Mouse (Mus musculus) regulatory T cell (primary cell): ENCODE data around the gene Tenm4.

Source experiments
- in situ Hi-C: fragments of 300-600 bp; cut with MboI, MseI; formaldehyde crosslinking; loops from one replicate; pipeline ENCODE4 v1.15.1; 2025; ENCODE audit warnings: high pct_unique_total_duplicates

Gene Tenm4

GRCm38 (mm10) chr7:96242328-96243185, 71.5 kb downstream of the Tenm4 start:
- in situ Hi-C loops: no loop called here

DNA sequence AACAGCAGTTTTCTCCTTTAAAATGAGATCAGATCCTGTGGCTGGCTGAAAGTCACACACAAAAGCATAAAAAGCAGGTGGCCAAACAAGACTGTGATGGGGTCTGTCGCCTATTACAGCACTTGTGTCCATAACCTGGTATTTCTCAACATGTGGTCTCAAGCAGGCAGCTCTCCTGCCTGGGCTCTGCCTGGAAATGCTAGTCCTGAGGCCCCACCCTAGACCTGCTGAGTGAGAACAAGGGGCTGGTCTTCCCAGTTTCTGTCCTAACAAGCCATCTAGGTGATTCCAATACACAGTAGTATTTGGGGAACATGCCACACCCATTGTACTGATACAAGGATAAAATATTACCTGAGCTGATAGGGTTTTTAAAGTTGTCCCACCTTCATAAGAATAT, 73.8 kb downstream of the Tenm4 start:
- in situ Hi-C loops: no loop called here

DNA sequence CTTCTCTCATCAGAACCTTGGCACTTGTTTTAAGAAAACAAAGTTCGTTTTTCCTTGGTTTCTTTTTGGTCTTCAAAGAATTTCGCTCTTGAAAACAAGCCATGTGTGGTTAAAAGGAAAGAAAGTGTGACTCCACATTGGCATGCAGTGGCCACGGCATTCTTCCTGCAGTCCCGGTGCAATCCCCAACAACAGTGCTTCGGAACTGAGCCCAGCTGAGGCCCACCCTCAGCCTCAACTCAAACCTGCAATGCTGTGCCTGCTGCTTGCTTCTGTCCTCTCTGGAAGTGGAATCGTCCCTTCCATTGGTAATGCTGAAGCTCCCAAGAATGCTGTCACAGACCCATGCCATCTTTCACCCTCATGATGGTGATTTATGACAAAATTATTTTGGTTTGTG, 88.6 kb downstream of the Tenm4 start:
- in situ Hi-C loops: no loop called here

GRCm38 (mm10) chr7:96262182-96262581, 91.1 kb downstream of the Tenm4 start:
- in situ Hi-C loops: no loop called here

GRCm38 (mm10) chr7:96265941-96266340, 94.9 kb downstream of the Tenm4 start:
- in situ Hi-C loops: no loop called here

DNA sequence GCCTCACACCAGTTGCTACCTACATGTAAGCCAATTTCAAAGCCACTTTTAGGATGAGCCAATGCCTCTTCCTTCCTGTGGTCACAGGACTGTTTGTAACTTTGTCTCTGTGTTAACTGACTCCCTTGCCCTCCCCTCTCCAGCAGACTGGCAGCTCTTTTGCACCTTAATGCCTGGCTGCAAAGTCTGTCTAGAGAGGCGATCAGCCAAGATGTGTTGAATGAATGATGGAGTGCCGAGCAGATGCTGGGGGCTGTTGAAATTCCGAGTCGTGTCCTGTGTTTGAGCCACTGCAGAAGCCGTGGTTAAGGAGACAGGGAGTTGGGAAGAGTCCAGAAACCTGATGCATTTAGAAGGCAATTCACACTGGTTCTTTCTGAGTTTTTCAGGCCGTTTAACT, 96.2 kb downstream of the Tenm4 start:
- in situ Hi-C loops: no loop called here

- in situ Hi-C loops: no loop called here
These were observed 99.6 kb downstream of the Tenm4 start for GRCm38 (mm10) chr7:96270684-96271083.

DNA sequence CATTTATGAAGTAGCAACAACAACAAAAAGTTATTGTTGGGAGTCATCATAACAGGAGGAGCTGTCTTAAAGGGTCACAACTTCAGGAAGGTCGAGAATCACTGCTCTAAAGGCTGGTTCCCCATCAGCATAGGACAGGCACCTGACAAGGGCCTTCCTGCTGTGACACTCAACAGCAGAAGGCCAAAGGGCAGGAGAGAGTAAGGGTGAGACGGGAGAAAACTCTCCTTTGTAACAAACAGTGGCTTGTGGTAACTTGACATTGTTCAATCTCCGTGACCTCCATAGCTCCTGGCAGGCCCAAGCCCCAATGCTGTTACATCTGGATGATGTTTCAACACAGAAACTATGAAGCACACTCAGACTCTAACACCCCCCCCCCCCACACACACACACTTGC, 101.0 kb downstream of the Tenm4 start:
- in situ Hi-C loops: no loop called here

- in situ Hi-C loops: no loop called here
These were observed 103.4 kb downstream of the Tenm4 start for GRCm38 (mm10) chr7:96274486-96274885.

GRCm38 (mm10) chr7:96277550-96277949, 106.5 kb downstream of the Tenm4 start:
- in situ Hi-C loops: no loop called here

DNA sequence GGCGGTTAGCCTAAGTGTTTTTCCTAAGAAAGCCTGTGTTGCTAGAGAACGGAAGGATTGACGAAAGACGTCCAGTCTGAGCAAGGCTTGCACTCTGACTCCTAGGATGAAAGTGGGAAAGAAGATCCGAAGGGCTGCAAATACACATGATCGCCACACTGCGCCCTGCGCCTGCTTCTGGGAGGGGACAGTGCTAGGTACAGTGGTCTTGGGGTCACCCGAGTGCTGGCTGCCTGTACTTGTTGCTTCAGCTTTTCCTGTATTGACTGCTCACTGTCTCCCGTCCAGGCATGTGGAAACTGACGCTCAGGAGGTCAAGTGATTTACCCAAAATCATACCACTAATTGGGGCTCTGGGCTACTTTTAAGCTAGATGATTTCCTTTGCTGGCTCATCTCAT, 107.3 kb downstream of the Tenm4 start:
- in situ Hi-C loops: no loop called here

- in situ Hi-C loops: no loop called here
These were observed 109.7 kb downstream of the Tenm4 start for GRCm38 (mm10) chr7:96280795-96281194.

- in situ Hi-C loops: no loop called here
These were observed 119.5 kb downstream of the Tenm4 start for GRCm38 (mm10) chr7:96290576-96290975.

DNA sequence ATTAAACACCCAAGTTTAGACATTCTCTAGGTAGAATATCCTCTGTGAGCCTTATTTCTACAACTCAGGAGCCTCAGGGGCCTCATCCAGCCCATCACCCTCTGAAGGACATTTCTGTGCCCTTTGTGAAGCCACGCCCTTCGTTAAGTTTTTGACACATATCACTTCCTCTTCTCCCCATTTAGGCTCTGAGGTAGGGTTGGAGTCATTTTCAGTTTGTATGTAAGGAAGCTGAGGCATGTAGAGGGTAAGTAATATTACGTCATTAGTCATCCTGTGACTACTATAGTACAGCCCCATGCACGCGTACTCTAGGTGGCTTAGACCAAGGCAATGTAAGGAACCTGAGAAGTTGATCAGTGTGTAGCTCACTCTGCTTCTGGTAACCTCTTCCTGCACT, 124.9 kb downstream of the Tenm4 start:
- in situ Hi-C loops: no loop called here

GRCm38 (mm10) chr7:96300826-96301397, 129.9 kb downstream of the Tenm4 start:
- in situ Hi-C loops: no loop called here

DNA sequence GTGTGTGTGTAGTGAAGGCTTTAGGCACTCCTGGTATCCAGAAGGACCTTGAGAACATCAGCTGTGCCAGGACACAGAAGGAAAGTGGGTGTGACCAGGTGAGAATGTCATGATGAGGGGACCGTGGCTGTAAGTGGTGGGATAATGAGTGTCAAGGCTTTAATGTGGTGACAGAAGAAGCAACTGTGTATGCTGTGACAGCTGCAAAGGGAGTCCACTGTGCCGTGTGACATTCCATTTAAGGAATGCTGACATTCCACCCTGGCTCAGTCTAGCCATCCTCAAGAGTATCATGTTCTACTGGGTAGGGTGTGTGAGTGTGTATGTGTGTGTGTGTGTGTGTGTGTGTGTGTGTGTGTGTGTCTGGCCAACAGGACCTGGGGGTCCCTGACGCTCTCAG, 130.8 kb downstream of the Tenm4 start:
- in situ Hi-C loops: no loop called here

- in situ Hi-C loops: no loop called here
These were observed 132.9 kb downstream of the Tenm4 start for GRCm38 (mm10) chr7:96303963-96304362.

GRCm38 (mm10) chr7:96305382-96305935, 134.4 kb downstream of the Tenm4 start:
- in situ Hi-C loops: no loop called here

DNA sequence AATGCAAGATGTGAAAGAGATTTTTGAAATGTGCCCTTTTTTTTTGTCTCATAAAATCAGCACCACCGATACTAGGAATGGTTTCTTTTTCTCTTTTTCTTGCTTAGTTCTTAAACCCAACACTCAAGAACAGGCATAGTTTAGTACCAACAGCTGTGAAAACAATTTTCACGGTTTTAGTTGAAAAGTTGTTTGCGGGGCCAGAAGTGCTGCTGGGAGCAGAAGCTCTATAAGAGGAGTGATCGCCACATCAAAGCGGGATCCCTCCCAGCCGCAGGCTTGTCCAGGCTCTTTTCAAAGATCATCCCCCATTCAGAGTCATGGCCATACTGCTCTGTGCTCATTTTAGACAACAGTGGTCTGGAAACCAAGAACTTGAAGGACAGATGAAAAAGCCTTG, 137.1 kb downstream of the Tenm4 start:
- in situ Hi-C loops: no loop called here

DNA sequence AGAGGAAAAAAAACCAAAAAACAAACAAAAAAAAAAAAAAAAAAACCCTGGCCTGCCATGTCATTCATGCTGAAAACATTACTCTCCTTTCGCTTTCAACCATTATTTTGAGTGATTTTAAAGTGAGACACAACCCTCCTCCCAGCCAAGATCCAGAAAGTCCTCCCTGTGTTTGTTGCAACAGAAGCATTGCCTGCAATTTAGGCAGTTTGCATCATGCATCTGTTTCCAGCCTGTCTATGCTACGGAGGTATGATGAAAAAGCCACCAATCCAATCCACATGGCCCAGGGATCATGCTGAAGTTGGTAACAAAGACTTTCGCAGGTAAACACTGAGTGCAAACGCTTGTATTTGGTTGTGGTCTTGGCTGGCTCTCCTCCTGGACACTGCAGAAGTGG, 158.3 kb downstream of the Tenm4 start:
- in situ Hi-C loops: no loop called here

DNA sequence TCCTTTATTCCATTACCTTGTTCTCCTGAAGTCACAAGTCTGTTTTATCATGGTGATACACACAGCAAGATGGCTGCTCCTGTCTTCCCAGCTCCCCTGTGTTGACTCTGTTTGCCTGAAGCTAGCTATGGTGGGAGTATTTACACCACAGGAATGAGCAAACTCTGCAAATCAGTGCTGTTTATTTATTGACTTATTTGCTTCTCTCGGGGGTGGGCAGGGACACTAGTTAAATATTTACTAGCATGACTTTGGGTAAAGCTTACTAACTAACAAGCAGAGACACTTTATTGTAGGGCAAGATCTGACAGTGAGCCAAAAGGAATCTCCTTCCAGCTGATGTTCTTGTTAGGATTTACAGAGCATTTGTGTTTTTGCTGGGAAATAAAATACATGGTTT, 160.1 kb downstream of the Tenm4 start:
- in situ Hi-C loops: no loop called here

DNA sequence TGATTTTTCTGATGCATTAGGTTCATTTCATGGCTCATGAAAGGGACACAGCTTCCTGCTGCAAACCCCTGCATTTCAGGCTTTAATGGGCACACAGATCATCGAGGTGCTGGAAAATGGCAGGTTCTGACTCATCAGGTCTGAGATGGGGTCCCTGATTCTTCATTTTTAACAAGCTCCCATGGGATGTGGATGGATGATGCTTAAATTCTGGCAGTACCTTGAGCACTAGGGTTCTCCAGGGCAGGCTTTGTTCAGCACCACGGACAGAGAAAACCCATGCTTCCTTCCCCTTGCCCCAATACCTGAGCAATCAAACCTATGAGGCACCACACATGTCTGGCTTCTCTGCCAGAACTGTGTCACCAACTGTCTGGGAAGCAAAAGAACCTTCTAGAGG, 163.3 kb downstream of the Tenm4 start:
- in situ Hi-C loops: no loop called here

DNA sequence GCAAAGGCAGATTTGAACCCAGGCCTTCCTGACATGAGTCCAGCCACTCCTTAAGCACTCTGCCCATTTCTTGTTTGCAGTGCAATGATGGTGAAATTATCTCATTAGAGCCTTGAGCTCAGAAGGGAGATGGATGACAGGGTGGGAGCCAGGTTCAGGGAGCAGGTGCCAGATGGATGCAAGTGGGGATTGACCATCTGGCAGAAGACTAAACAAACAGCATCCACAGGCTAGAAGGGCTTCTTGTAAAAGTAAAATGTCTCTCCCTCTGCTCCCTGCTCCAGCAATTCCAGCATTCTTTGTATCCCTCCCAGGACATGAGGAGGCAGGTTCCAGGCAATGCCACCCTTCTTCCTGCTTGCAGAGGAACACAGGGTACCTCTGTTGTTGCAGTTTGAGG, 165.3 kb downstream of the Tenm4 start:
- in situ Hi-C loops: no loop called here
